Mouse (Mus musculus) cerebellum, adult 2 months (tissue): ENCODE measurements at regions not wholly inside any gene's neighbourhood (a gene's known extent, or its start where the extent isn't known, plus 50 kb on each side); places are given as distances from the start of the nearest gene placed in this dataset.

Source experiments
- CTCF ChIP-seq: fragments of 200-500 bp; IDR thresholded peaks from 2 replicates; pipeline ENCODE4 v1.5.1; 2011; ENCODE audit warnings: low read depth, mild to moderate bottlenecking, control low read depth, low read length, moderate library complexity, borderline replicate concordance; ENCODE audit not compliant: insufficient read depth
- POLR2A ChIP-seq: fragments of 200-500 bp; IDR thresholded peaks from 2 replicates; pipeline ENCODE4 v1.6.1; 2011; ENCODE audit warnings: low read length, control low read depth, borderline replicate concordance; ENCODE audit not compliant: insufficient read depth

- TF ChIP-seq CTCF, result no peak
- no peak for TF ChIP-seq POLR2A
Measured at GRCm38 (mm10) chr6:31085760-31086108, 126.9 kb upstream of the Klf14 start.
